In the genomic region with DNA sequence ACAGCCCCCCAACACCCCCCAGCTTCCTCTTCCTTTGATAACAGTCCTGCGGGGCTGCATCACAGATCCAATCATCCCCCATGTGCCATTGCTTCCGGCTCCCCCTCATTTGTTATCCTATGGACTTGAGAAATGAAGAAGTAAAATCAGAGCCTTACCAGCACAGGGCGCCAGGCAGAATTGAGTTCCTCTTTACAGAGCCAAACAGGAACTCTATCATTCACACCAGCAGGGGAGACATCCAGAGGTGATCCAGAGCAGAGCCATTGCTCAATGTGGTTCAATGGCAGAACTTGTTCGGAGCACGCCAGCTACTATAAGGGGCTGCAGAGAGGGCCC, we compare ENCODE assay signal across 11 mouse cellular contexts. TPM values are rescaled to one million over a fixed set of nuclear protein-coding genes. Genes with fewer than 3 reads are reported as not detected.
DNase-seq lines count a peak whose midpoint lies in the region; ATAC-seq and TF ChIP-seq lines count a peak whose summit lies in the region.
"Had no signal": no experiment of that assay in that cellular context is flagged by ENCODE, and none has a peak within 500 bp of the region (broad histone marks: within the 10 kb centered on the region; RNA-seq: fewer than 3 reads in every experiment).

No protein-coding gene starts in this region.

- H3K4me2 ChIP-seq in heart, embryonic 16.5 days (ENCODE audit: low read depth, low read length), result peak overlapping the region; percentile 45
- no peak overlapping the region for H3K4me2 ChIP-seq in hindbrain, embryonic 13.5 days
- H3K4me2 ChIP-seq: forebrain, embryonic 13.5 days had no signal

- intact Hi-C loops in heart, postnatal 36 days (cut with DNase I), result no loop called here
- intact Hi-C loops in gastrocnemius, adult 2 months (cut with DNase I), result no loop called here

- TF ChIP-seq CTCF in gastrocnemius, adult 2 months (IDR thresholded peaks at IDR 0.05), result no peak

- no peak; the same call in 1 of the 2 replicates for ATAC-seq in heart, embryonic 16.5 days (replicated peaks; ENCODE audit: extremely low read depth, insufficient read depth, low FRiP score)
- no peak for ATAC-seq in hindbrain, embryonic 13.5 days (ENCODE audit: low FRiP score)
- ATAC-seq: forebrain, embryonic 13.5 days had no signal

- H3K4me3 ChIP-seq in heart, embryonic 16.5 days (ENCODE audit: low read length), result no peak overlapping the region
- H3K4me3 ChIP-seq in gastrocnemius, adult 2 months, result no peak overlapping the region
- no peak overlapping the region for H3K4me3 ChIP-seq in hindbrain, embryonic 13.5 days
- H3K4me3 ChIP-seq: forebrain, embryonic 13.5 days had no signal

- H3K27me3 ChIP-seq in heart, embryonic 16.5 days (ENCODE audit: control insufficient read depth, insufficient read depth, low read length), result no peaks in the 10 kb centered on the region
- H3K27me3 ChIP-seq in hindbrain, embryonic 13.5 days, result no peaks in the 10 kb centered on the region
- H3K27me3 ChIP-seq: forebrain, embryonic 13.5 days had no signal

- no peaks in the 10 kb centered on the region for H3K36me3 ChIP-seq in heart, embryonic 16.5 days (ENCODE audit: control insufficient read depth, insufficient read depth)
- H3K36me3 ChIP-seq in hindbrain, embryonic 13.5 days, result no peaks in the 10 kb centered on the region

- H3K9me3 ChIP-seq in heart, embryonic 16.5 days (replicated peaks; ENCODE audit: control insufficient read depth, low read length), result no peaks in the 10 kb centered on the region
- no peaks in the 10 kb centered on the region for H3K9me3 ChIP-seq in hindbrain, embryonic 13.5 days

- peak; percentile 28 to 53 for DNase-seq in heart, adult 18-20 months
- no peak for DNase-seq in heart, postnatal 36 days
- DNase-seq in A20 (ENCODE audit: low read depth, low spot score), result peak; percentile 80
- peak; percentile 71 for DNase-seq in lung, postnatal 36 days
- no peak for DNase-seq in gastrocnemius, adult 2 months
- DNase-seq in frontal cortex, adult 2 months (ENCODE audit: extremely low spot score in 1 of 2, low spot score in 1 of 2), result no peak
- DNase-seq: kidney, postnatal 10 days had no signal

- peaks cover 8% of the 10 kb centered on the region; the same call in 1 of the 2 replicates for H3K4me1 ChIP-seq in heart, embryonic 16.5 days (ENCODE audit: control insufficient read depth, insufficient read depth, low read length)
- H3K4me1 ChIP-seq in hindbrain, embryonic 13.5 days (replicated peaks), result peaks cover 7% of the 10 kb centered on the region; the same call in 1 of the 2 replicates

- WGBS in heart, embryonic 16.5 days, result 54% methylated on average over 5 of the region's 5 CpGs
- WGBS in hindbrain, embryonic 13.5 days, result 83% methylated on average over 5 of the region's 5 CpGs

- no peak overlapping the region for H3K9ac ChIP-seq in heart, embryonic 16.5 days (ENCODE audit: low read length)
- H3K9ac ChIP-seq in hindbrain, embryonic 13.5 days, result no peak overlapping the region
- H3K9ac ChIP-seq: forebrain, embryonic 13.5 days had no signal

- peak overlapping the region; percentile 46 for H3K27ac ChIP-seq in heart, embryonic 16.5 days (ENCODE audit: low read length)
- no peak overlapping the region for H3K27ac ChIP-seq in gastrocnemius, adult 2 months
- no peak overlapping the region for H3K27ac ChIP-seq in hindbrain, embryonic 13.5 days
- H3K27ac ChIP-seq: forebrain, embryonic 13.5 days had no signal

RNA-seq across cellular contexts. Expression of gene Scarb1, which starts 17.3 kb away (rescaled TPM):
- total RNA-seq in heart, adult 18-20 months (2021), result 10 to 100 TPM; 26.6 to 34.7 TPM
- 10 to 100 TPM; 35.4 to 44.4 TPM for total RNA-seq in heart, postnatal 36 days (2021)
- polyA plus RNA-seq in heart, embryonic 16.5 days (2015; fragmentation: Nextera tagmentation; extraction: Ambion mirVana), result 72.9 and 75.5 TPM in 2 replicates
- 10 to 100 TPM; 11.8 to 16.9 TPM for total RNA-seq in gastrocnemius, adult 2 months (2021)
- 27.4 and 28.0 TPM in 2 replicates for polyA plus RNA-seq in hindbrain, embryonic 13.5 days (2015; fragmentation: Nextera tagmentation; extraction: Ambion mirVana)
- 34.1 and 37.7 TPM in 2 replicates for polyA plus RNA-seq in frontal cortex, adult 2 months (2012; rRNA removed)

RNA-seq across cellular contexts. Expression of gene Gm10382, which starts 30.9 kb away (rescaled TPM):
- total RNA-seq in heart, adult 18-20 months (2021), result under 1 TPM in 1 of 2 experiments, not detected in 1; 0.23 TPM
- total RNA-seq in heart, postnatal 36 days (2021), result not detected
- polyA plus RNA-seq in heart, embryonic 16.5 days (2015; fragmentation: Nextera tagmentation; extraction: Ambion mirVana), result 0.27 and 0.30 TPM in 2 replicates
- total RNA-seq in gastrocnemius, adult 2 months (2021), result not detected
- 0.55 and 1.1 TPM in 2 replicates for polyA plus RNA-seq in hindbrain, embryonic 13.5 days (2015; fragmentation: Nextera tagmentation; extraction: Ambion mirVana)
- polyA plus RNA-seq in frontal cortex, adult 2 months (2012; rRNA removed), result 0.22 and 0.40 TPM in 2 replicates
- total RNA-seq: midbrain, postnatal 0 days had no signal

RNA-seq across cellular contexts. Expression of gene Ubc, which starts 31.8 kb away (rescaled TPM):
- total RNA-seq in heart, adult 18-20 months (2021), result 1,000 to 10,000 TPM; 1,625 to 1,638 TPM
- 1,000 to 10,000 TPM in 1 of 2 experiments, 100 to 1,000 TPM in 1; 856 to 1,567 TPM for total RNA-seq in heart, postnatal 36 days (2021)
- polyA plus RNA-seq in heart, embryonic 16.5 days (2015; fragmentation: Nextera tagmentation; extraction: Ambion mirVana), result 928 and 945 TPM in 2 replicates
- 1,000 to 10,000 TPM; 1,479 to 2,293 TPM for total RNA-seq in gastrocnemius, adult 2 months (2021)
- polyA plus RNA-seq in hindbrain, embryonic 13.5 days (2015; fragmentation: Nextera tagmentation; extraction: Ambion mirVana), result 1,201 and 1,293 TPM in 2 replicates
- polyA plus RNA-seq in frontal cortex, adult 2 months (2012; rRNA removed), result 699 and 744 TPM in 2 replicates

Comparison
In these comparisons a context has a peak if more than half of its experiments do, and no peak if none do; other contexts are left out.
1. DNase-seq: peak in heart, adult 18-20 months (2 of 2), A20 (single experiment) and lung, postnatal 36 days (single experiment); none in heart, postnatal 36 days (0 of 2), gastrocnemius, adult 2 months (single experiment) and frontal cortex, adult 2 months (0 of 2).